Comparison of ENCODE assay signal across 30 mouse cellular contexts in the genomic region with DNA sequence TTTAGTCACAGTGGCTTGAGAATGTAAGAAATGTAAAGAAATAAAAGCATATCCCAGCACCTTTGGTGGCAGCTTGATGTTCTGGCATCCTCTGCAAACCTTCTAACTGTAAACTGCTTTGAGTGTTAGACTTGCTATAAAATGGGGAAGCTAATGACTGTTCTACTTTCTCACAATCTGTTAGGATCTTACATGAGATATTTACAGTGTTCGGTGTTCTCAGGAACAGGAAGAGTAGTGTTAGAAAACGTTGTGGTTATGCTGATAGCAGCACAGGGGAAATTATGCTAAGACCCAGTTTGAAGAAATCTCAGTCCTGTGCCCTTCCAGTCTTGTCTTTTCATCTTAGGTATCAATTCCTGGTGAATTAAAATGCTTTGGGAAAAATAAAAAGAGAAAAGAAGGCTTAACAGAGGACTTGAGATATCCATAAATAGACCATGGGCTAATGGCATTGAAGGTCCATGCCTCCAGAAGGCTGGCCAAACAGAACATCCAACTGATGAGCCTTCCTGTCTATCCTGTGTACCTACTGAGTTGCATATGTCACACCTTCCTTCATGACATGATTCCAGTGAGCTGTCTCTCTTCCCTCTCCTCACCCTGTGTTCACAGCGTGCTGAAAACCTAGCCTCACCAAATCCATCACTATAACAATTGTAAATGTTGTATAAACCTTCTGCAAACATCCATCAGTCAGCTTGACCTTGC.
DNase-seq lines count a peak whose midpoint lies in the region; TF ChIP-seq lines count a peak whose summit lies in the region.
"Had no signal": no experiment of that assay in that cellular context is flagged by ENCODE, and none has a peak within 500 bp of the region (broad histone marks: within the 10 kb centered on the region; RNA-seq: fewer than 3 reads in every experiment).

No protein-coding gene starts in this region.

- H3K36me3 ChIP-seq in CH12.LX (replicated peaks in 1 of 2; ENCODE audit: control insufficient read depth in 1 of 2, insufficient read depth in 1 of 2, low read length in 1 of 2): no peaks in the 10 kb centered on the region
- H3K36me3 ChIP-seq: embryonic facial prominence, embryonic 10.5 days; embryonic facial prominence, embryonic 15.5 days; forebrain, embryonic 12.5 days; kidney, embryonic 15.5 days; limb, embryonic 12.5 days; liver, embryonic 15.5 days; lung, embryonic 15.5 days; midbrain, embryonic 12.5 days had no signal

- no peak for TF ChIP-seq CTCF in CH12.LX (conservative IDR thresholded peaks at IDR 0.05 in 1 of 2, IDR thresholded peaks at IDR 0.05 in 1 of 2; ENCODE audit: low read depth in 2 of 2, low read length in 2 of 2)

- dilution Hi-C loops in CH12.LX (cut with MboI; ENCODE audit: extremely low pct_ligation_motif_present, extremely low pct_unique_long_range_greater_than_20kb, low sequenced_read_pairs): no loop called here

- no peak overlapping the region for H3K4me2 ChIP-seq in CH12.LX (ENCODE audit: insufficient read depth, low read depth, poor library complexity, severe bottlenecking)
- H3K4me2 ChIP-seq: embryonic facial prominence, embryonic 15.5 days; forebrain, embryonic 12.5 days; heart, embryonic 11.5 days; hindbrain, embryonic 14.5 days; kidney, embryonic 15.5 days; limb, embryonic 12.5 days; liver, embryonic 15.5 days; lung, embryonic 15.5 days; midbrain, embryonic 12.5 days had no signal

- no peaks in the 10 kb centered on the region for H3K79me2 ChIP-seq in CH12.LX (replicated peaks; ENCODE audit: control insufficient read depth, extremely low read depth, insufficient read depth, poor library complexity, severe bottlenecking)

- TF ChIP-seq POLR2A in CH12.LX (IDR thresholded peaks at IDR 0.05; ENCODE audit: low read depth, low read length): no peak

- in situ Hi-C loops in CH12.LX (cut with MboI; ENCODE audit: low pct_ligation_motif_present, low pct_unique_long_range_greater_than_20kb, low sequenced_read_pairs): no loop called here

- peaks cover 3 to 32% of the 10 kb centered on the region in 2 experiments; a peak in 3 of 4 replicates for H3K4me1 ChIP-seq in CH12.LX (ENCODE audit: control insufficient read depth in 1 of 2, insufficient read depth in 2 of 2)
- H3K4me1 ChIP-seq: embryonic facial prominence, embryonic 10.5 days; embryonic facial prominence, embryonic 15.5 days; kidney, embryonic 15.5 days; limb, embryonic 12.5 days; liver, embryonic 15.5 days; lung, embryonic 15.5 days had no signal

- no peak for TF ChIP-seq EP300 in CH12.LX (IDR thresholded peaks at IDR 0.05; ENCODE audit: low read length)

- H3K9ac ChIP-seq in CH12.LX (ENCODE audit: insufficient read depth, low read depth): no peak overlapping the region
- H3K9ac ChIP-seq: embryonic facial prominence, embryonic 15.5 days; forebrain, embryonic 12.5 days; hindbrain, embryonic 14.5 days; kidney, embryonic 15.5 days; limb, embryonic 12.5 days; liver, embryonic 15.5 days; lung, embryonic 15.5 days; midbrain, embryonic 12.5 days had no signal

- no peaks in the 10 kb centered on the region for H3K27me3 ChIP-seq in CH12.LX (replicated peaks)
- H3K27me3 ChIP-seq: embryonic facial prominence, embryonic 15.5 days; forebrain, embryonic 12.5 days; kidney, embryonic 15.5 days; limb, embryonic 12.5 days; liver, embryonic 15.5 days; lung, embryonic 15.5 days; megakaryocyte, embryonic 14.5 days; midbrain, embryonic 12.5 days had no signal

- DNase-seq in cerebellum, adult 11-12 months: peak; percentile 51
- no peak for DNase-seq in cerebellum, postnatal 10 days
- DNase-seq in CH12.LX (ENCODE audit: extremely low read depth): no peak
- peak; percentile 62 for DNase-seq in cerebellum, adult 9-10 months
- peak; percentile 4 for DNase-seq in induced T-regulatory cell, adult 2 months (ENCODE audit: low read depth)
- no peak for DNase-seq in left cerebral cortex, adult 18-20 months (ENCODE audit: low spot score in 2 of 2)
- DNase-seq in frontal cortex, postnatal 10 days (ENCODE audit: low spot score in 2 of 2): no peak
- no peak for DNase-seq in urinary bladder, postnatal 4 days (ENCODE audit: low spot score in 2 of 2)
- DNase-seq: adrenal gland, postnatal 14 days; gastrocnemius, adult 2 months; gastrocnemius, postnatal 36 days; heart, adult 18-20 months; heart, postnatal 36 days; kidney, adult 18-20 months; kidney, postnatal 25 days; lung, postnatal 36 days; retina, postnatal 1 day; right cerebral cortex, postnatal 14 days had no signal

- TF ChIP-seq RAD21 in CH12.LX (IDR thresholded peaks at IDR 0.05; ENCODE audit: low read depth, low read length): no peak

- no peak overlapping the region for H3K4me3 ChIP-seq in CH12.LX (replicated peaks in 1 of 3; ENCODE audit: low read depth in 2 of 3, low read length in 2 of 3, poor library complexity in 1 of 3)
- H3K4me3 ChIP-seq: embryonic facial prominence, embryonic 10.5 days; embryonic facial prominence, embryonic 15.5 days; forebrain, embryonic 12.5 days; gastrocnemius, adult 2 months; kidney, embryonic 15.5 days; left cerebral cortex, adult 2 months; limb, embryonic 12.5 days; liver, embryonic 15.5 days; lung, embryonic 15.5 days; megakaryocyte, embryonic 14.5 days; midbrain, embryonic 12.5 days had no signal

- H3K9me3 ChIP-seq in CH12.LX (replicated peaks; ENCODE audit: low read length): no peaks in the 10 kb centered on the region
- H3K9me3 ChIP-seq: embryonic facial prominence, embryonic 10.5 days; embryonic facial prominence, embryonic 15.5 days; forebrain, embryonic 12.5 days; kidney, embryonic 15.5 days; limb, embryonic 12.5 days; liver, embryonic 15.5 days; lung, embryonic 15.5 days; megakaryocyte, embryonic 14.5 days; midbrain, embryonic 12.5 days had no signal

- no peak overlapping the region for H3K27ac ChIP-seq in CH12.LX (ENCODE audit: insufficient read depth, low read depth)
- H3K27ac ChIP-seq: embryonic facial prominence, embryonic 10.5 days; embryonic facial prominence, embryonic 15.5 days; forebrain, embryonic 12.5 days; gastrocnemius, adult 2 months; hindbrain, embryonic 14.5 days; kidney, embryonic 15.5 days; limb, embryonic 12.5 days; liver, embryonic 15.5 days; lung, embryonic 15.5 days; midbrain, embryonic 12.5 days had no signal

TF ChIP-seq in CH12.LX, 34 proteins besides CTCF, POLR2A, EP300 and RAD21:
- TF ChIP-seq ZC3H11A (IDR thresholded peaks at IDR 0.05; ENCODE audit: low read depth, low read length) (no peak), MAZ (IDR thresholded peaks at IDR 0.05; ENCODE audit: low read depth, low read length) (no peak), MAX (IDR thresholded peaks at IDR 0.05; ENCODE audit: low read length) (0 out of 2 replicates have a peak, but pooled peaks have one; percentile 18)

Comparison
In these comparisons a context has a peak if more than half of its experiments do, and no peak if none do; other contexts are left out.
1. DNase-seq: peak in cerebellum, adult 11-12 months (single experiment), cerebellum, adult 9-10 months (single experiment) and induced T-regulatory cell, adult 2 months (single experiment); none in cerebellum, postnatal 10 days (0 of 2), CH12.LX (single experiment), left cerebral cortex, adult 18-20 months (0 of 2), frontal cortex, postnatal 10 days (0 of 2) and urinary bladder, postnatal 4 days (0 of 2).